Mouse (Mus musculus): ENCODE measurements around the gene Eva1c. TPM values are rescaled to one million over a fixed set of nuclear protein-coding genes. Genes with fewer than 3 reads are reported as not detected.

Gene Eva1c
- polyA plus RNA-seq, 1 experiment, result not detected

DNA sequence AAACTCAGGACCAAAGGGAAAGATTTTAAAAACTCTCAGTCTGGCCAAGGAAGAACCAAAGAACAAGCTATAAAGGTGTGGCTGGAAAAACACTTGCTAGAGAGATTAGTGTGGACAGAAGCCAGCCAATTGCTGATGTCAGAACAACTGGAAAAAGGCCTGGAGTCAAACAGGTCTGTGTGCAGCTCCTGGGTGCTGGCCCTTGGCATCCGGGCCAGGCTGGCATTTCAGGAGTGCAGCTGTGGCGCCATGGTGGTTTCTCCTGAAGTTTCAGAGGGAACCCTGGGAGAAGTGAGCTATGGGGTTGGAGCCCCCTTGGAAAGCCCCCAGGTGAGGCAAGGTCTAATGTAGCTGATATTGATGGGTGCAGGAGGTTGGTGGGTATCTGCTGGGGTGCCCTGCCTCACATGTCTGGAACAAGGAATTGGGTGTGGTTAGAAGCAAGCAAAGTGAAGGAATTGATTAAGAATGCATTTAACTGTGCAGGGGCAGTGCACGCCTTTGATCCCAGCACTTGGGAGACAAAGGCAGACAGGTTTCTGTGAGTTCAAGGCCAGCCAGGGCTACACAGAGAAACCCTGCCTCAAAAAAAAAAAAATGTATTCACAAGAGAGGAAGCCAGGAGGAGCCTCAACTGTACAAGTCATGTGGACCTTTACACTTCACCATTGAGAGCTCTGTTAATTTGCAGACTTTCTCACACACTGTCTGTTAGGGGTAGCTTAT, 51.8 kb downstream of the Eva1c start:
- TF ChIP-seq GATA1 (IDR thresholded peaks at IDR 0.05; ENCODE audit: low read length), result no peak

DNA sequence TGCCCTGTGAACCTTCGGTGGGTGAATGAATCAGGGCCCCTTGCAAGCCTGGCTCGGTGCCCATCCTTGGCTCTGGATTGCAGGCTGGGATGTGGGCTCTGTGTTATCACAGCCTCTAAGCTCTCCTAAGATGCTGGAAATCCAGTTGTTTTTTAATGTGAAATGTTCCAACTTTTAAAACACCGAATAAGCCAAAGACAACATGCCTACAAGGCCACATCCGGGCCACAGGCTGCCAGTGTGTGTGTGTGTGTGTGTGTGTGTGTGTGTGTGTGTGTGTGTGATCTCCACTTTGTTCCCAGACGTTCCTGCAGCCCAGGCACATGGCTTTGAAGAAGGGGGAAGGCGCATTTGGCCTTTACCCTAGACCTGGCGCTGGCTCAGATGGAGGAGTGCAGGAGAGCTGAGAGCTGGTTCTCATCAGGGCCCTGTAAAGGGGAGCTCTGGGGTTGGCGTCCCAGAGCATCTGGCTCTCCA, 56.0 kb downstream of the Eva1c start:
- TF ChIP-seq GATA1 (IDR thresholded peaks at IDR 0.05; ENCODE audit: low read length), result no peak

DNA sequence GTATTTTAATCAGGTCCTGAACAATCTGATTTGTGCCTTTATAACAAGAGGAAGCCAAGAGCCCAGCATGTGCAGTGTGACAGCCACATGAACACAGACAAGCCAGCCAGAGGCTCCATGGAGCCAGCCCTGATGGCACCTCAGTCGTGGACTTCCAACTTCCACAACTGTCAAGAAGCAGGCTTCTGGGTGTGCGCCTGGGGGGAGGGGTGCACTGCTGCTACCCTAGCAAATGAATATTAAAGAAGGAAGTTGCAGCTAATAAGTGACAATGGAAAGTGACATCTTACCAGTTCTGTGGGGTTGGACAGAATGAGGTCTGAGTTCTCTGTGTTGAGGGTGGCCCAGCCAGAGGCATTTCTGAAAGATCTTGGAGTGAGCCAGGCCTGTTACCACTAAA, 58.8 kb downstream of the Eva1c start:
- no peak for TF ChIP-seq GATA1 (IDR thresholded peaks at IDR 0.05; ENCODE audit: low read length)

DNA sequence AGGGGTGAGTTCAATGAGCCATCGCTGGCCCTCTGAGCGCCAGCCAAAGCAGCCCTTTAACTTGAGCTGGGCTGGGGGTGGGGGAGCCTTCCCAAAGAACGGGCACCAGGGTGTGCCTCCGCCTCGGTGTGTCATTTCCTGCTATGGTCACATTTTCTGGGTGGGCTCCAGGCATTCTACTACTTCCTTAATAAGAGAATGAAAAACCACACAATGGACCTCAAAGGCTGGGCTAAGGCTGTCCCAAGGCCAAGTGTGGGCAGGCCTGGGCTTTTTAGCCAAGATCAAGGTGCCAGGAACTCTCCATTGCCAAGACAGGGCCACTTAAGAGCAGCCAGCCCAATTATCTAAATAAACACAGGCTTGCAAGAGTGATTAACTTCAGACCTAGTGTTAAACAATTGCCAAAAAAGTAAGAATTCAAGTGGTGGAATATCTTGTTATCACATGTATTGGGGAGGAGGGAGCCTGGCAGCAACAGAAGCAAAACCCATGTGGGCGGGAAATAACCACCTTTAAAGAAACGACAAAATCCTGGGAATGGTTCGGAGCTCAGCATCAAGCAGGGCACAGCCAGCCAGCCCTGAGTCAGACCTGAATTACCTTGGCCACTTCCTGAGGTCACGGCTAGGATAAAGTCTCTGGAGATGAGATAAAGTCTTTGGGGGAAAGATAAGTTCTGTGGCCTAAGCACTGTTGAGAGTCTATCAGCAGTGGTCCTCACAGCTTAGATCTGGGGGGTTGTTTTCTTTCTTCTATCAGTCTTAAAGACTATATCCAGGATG, 59.5 kb downstream of the Eva1c start:
- TF ChIP-seq GATA1 (IDR thresholded peaks at IDR 0.05; ENCODE audit: low read length), result no peak

DNA sequence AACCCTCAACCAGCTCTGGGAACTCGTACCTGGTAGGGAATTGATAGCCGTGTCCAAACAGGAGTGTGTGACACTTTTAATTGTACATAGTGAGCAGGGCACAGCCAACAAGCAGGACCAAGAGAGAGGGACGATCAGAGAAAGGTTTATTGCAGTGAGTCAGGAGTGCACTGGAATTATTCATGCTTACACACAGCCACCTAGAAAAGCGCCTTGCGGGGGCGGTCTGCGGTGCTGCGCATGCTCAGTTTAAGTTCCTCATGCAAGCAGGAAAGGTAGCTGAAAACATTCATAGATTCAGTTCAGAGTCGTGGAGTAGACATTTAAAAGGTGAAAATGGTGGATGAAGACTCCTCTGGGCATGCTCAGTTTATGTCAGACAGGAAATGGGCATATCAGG, 64.2 kb downstream of the Eva1c start:
- TF ChIP-seq GATA1 (IDR thresholded peaks at IDR 0.05; ENCODE audit: low read length), result no peak

DNA sequence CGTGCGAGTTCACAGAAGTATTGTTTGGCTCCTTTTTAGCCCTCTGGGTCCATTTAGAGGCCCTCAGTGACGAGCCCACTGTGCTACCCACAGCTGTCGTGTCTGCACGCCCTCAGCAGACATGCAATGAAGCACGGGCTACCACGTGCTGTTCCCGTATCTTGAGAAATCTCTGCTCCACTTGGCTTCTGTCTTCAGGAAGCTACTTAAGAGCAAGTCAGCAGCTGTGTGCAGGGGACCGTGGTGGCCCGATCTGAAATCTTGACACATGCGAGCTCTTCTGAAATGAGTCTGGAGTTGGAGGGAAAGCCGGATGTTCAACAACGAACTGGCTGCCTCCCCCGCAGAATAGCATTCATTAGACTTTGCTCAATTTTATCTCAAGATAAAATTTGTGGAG, 65.1 kb downstream of the Eva1c start:
- TF ChIP-seq GATA1 (IDR thresholded peaks at IDR 0.05; ENCODE audit: low read length), result no peak

DNA sequence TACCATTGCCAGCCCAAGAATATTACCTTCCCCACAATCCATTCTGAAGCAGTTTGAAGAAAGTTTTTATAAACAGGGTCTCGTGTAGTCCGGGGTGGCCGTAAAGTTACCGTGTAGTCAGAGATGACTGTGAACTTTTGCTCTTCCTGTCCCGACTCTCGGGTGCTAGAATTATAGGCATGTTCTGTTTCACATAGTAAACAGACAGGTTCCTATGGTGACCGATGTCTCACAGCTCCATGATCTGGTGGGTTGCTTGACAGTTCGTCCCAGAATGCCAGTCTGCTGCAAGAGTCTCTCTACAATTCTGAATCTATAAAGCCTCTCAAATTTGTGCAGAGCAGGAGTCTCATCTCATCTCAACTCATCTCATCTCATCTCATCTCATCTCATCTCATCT, 65.6 kb downstream of the Eva1c start:
- TF ChIP-seq GATA1 (IDR thresholded peaks at IDR 0.05; ENCODE audit: low read length), result no peak

DNA sequence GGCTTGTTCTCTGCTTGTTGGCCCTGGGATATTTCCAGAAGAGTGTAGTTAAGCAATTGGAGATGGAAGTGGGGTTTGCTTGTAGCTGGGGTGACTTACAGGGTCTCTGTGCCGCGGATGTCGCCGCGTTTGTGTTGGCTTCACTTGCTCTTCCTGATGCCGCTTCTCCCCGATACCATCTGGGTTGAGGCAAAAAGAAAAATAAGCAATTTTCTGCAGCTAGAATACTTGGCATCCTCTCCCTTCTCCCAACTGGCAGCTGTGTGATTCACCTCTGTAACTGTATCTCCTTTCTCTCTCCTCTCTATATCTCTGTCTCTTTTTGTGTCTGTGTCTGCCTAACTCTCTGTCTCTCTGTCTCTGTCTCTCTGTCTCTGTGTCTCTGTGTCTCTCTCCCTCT, 66.5 kb downstream of the Eva1c start:
- TF ChIP-seq GATA1 (IDR thresholded peaks at IDR 0.05; ENCODE audit: low read length), result no peak

DNA sequence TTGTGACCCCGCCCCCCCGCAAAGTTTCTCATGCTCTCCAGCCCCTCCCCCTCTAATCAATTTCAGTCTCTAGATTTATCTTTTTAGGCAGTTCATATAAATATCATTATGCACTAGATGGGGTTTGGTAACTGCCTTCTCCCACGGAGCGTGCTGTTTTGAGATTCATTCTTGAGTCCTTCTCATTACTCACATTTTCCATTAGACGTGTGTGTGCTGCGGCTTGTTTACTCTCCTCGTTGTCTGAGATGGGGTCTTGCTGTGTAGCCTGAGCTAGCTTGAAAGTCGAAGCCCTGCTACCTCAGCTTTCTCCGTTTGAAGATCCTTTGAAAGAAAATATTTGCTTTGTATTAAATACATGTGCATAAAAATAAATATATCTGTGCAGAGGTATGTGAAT, 67.3 kb downstream of the Eva1c start:
- no peak for TF ChIP-seq GATA1 (IDR thresholded peaks at IDR 0.05; ENCODE audit: low read length)

DNA sequence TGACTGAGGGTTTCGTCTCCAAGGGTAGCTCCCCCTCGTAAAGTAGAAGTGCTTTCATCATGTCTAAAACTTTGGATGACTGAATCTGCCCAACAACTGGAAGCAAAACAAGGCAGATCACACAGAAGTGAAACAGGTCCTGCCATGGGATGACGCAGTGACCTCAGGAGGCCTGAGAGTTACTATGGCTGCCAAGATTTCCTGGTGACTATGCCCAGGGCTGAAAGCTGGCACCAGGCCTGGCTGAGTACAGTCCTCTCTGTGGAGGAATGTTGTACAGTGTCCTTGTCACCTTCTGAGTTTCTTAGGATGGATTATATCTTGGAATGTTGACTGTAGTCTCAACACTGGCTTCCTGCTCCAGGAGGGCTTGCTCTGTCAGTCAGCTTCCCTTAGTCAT, 71.1 kb downstream of the Eva1c start:
- no peak for TF ChIP-seq GATA1 (IDR thresholded peaks at IDR 0.05; ENCODE audit: low read length)

DNA sequence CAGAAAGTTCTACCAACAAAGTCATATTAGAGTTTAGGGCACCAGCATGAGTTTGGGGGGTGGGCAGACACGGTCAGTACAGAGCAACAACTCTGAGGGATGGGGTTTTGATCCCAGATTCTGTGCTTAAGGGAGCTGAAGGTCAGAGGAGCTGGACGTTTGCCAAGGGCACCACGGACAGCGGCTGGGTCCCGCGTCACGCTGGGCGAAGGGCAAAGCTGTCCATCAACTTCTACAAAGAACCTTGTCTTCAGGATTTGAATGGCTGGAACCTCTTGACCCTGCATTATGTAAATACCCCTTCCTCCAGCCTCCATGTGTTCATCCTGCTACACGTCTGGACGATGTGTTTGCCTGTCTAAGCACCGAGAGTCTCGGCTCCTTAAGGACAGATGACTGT, 73.0 kb downstream of the Eva1c start:
- no peak for TF ChIP-seq GATA1 (IDR thresholded peaks at IDR 0.05; ENCODE audit: low read length)

DNA sequence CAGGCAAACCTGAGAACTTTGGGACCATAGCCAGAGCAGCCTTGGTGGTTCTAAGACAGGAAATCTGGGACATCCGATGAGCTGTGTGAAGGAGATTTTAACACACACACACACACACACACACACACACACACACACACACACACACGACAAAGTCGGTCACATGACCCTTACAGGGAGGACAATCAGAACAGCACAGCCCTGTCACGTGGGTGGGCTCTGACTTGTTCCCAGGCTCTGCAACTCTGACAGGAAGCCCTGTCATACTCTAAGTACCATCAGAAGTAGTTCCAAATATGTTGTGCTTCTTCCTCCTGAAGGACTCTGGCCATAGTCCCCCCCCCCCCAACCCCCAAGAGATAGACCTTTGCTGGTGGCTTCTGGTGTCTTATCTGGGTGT, 74.8 kb downstream of the Eva1c start:
- no peak for TF ChIP-seq GATA1 (IDR thresholded peaks at IDR 0.05; ENCODE audit: low read length)

DNA sequence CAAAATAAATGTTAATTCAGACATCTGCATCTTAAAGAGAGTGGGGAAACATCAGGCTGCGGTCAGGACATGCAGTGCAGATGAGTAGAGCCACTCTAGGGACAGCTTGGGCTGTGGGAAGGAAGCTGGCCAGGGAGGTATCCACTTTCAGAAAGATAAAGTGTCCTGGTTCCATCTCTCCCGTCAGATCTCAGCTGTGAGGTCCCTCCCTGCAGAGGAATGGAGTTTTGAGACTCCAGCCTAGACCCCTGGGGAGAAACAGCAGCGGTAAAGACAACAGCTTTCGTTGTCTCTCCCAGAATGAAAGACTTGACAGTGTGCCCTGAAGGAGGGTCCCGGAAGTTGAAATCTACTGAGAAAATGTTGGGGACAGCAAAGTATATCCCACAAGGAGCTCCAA, 76.8 kb downstream of the Eva1c start:
- no peak for TF ChIP-seq GATA1 (IDR thresholded peaks at IDR 0.05; ENCODE audit: low read length)

DNA sequence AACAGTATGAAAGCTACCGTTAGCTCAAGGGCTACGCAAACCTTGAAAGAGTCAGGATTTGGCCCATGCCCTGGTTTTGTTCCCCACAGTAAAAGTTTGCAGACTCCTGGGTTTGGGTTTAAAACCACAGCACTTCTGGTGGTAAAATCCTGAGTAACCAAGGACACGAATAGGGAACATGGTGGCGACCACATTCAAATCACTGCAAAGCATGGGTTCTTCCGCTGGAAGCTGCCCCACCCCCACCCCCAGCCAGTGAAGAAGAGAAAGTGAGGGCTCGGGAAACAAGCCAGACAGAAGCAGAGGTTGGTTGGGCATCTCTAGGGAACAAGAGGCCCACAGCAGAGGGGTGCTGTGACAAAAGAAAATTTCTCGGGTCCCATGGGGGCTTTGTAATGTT, 80.7 kb downstream of the Eva1c start:
- no peak for TF ChIP-seq GATA1 (IDR thresholded peaks at IDR 0.05; ENCODE audit: low read length)

DNA sequence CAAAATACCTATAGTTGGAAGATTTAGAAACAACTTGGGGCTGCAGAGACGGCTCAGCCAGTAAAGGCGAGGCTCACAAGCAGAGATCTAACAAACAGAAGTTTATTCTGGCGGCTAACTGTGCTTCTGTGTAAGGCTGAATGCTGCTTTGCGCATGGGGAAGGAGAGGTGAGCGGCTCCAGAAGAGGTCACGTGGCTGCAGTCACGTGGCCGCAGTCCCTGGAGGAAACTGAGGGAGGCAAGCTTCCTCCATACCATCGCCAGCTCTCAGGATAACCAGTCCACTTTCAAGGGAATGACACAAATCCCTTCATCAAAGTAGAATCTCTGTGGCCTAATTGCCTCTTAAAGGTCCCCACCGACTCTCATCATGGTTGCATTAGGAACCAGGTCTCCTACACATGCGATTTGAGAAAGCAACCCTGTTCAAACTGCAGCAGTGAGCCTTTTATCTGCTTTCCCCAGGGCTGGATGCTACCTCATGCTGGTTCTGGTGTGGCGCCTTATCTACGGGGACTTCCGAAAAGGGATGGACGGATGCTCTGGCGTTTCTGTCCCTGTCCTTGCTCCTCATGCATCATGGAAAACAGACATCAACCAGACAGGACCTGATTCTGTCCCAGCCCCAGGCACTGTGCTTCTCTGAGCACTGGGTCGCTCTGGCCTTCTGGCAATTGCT, 84.5 kb downstream of the Eva1c start:
- no peak for TF ChIP-seq GATA1 (IDR thresholded peaks at IDR 0.05; ENCODE audit: low read length)

DNA sequence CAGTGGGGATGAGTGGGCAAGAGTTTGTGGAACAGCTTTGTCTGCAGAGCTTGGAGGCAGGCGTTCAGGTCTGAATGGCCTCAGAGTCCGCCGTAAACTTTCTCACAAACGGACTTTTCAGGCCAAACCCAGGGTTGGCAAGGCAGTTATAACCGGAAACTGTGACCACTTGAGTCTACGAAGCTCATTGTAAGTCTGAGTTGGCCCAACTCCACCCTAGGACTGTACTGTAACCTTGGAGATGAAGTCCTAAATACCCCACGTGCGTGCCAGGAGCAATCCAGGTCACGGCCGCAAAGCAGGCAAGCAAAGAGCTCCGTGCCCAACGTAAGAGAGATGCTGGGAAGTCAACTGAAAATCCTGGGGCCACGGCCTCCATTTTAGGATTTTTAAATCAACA, 85.2 kb downstream of the Eva1c start:
- no peak for TF ChIP-seq GATA1 (IDR thresholded peaks at IDR 0.05; ENCODE audit: low read length)
